Comparison of ENCODE assay signal across 24 mouse cellular contexts in genomic region chr8:104088881-104089280, GRCm38 (mm10). TPM values are rescaled to one million over a fixed set of nuclear protein-coding genes. Genes with fewer than 3 reads are reported as not detected.
DNase-seq lines count a peak whose midpoint lies in the region; ATAC-seq and TF ChIP-seq lines count a peak whose summit lies in the region.
"Had no signal": no experiment of that assay in that cellular context is flagged by ENCODE, and none has a peak within 500 bp of the region (broad histone marks: within the 10 kb centered on the region; RNA-seq: fewer than 3 reads in every experiment).

No protein-coding gene starts in this region.

- H3K9ac ChIP-seq in midbrain, postnatal 0 days (replicated peaks; ENCODE audit: low read length, poor library complexity, severe bottlenecking) = no peak overlapping the region
- H3K9ac ChIP-seq: liver, embryonic 12.5 days; liver, postnatal 0 days; midbrain, embryonic 12.5 days had no signal

- no peak for TF ChIP-seq CTCF in midbrain, postnatal 0 days (IDR thresholded peaks at IDR 0.05)

- H3K27me3 ChIP-seq in midbrain, postnatal 0 days (ENCODE audit: insufficient read depth, low read length) = no peaks in the 10 kb centered on the region
- H3K27me3 ChIP-seq: CH12.LX; liver, embryonic 12.5 days had no signal

- no peak overlapping the region for H3K27ac ChIP-seq in midbrain, postnatal 0 days (ENCODE audit: low read depth, low read length)
- H3K27ac ChIP-seq: gastrocnemius, adult 2 months; liver, embryonic 12.5 days; midbrain, embryonic 12.5 days had no signal

- no peaks in the 10 kb centered on the region for H3K4me1 ChIP-seq in midbrain, postnatal 0 days (ENCODE audit: insufficient read depth, low read length)
- H3K4me1 ChIP-seq: midbrain, embryonic 12.5 days had no signal

- H3K9me3 ChIP-seq in midbrain, postnatal 0 days (ENCODE audit: low read length) = no peaks in the 10 kb centered on the region
- H3K9me3 ChIP-seq: liver, embryonic 12.5 days; midbrain, embryonic 12.5 days had no signal

- no peak for ATAC-seq in midbrain, postnatal 0 days (ENCODE audit: low FRiP score)
- ATAC-seq: activated CD4-positive, CD25-positive, alpha-beta regulatory T cell, adult 4 months; forebrain, embryonic 16.5 days; hindbrain, embryonic 16.5 days; liver, embryonic 12.5 days; liver, postnatal 0 days had no signal

- 71% methylated on average over 3 of the region's 3 CpGs for WGBS in midbrain, postnatal 0 days

- no peaks in the 10 kb centered on the region for H3K36me3 ChIP-seq in midbrain, postnatal 0 days (ENCODE audit: insufficient read depth, low read length)
- H3K36me3 ChIP-seq: liver, embryonic 12.5 days; midbrain, embryonic 12.5 days had no signal

- DNase-seq in adrenal gland, adult (ENCODE audit: inconsistent age in 2 of 2, low spot score in 1 of 2) = peak; percentile 71 to 83
- DNase-seq in adrenal gland, postnatal 4 days (ENCODE audit: low spot score in 2 of 2) = no peak
- peak; percentile 60 for DNase-seq in ovary, postnatal 36 days (ENCODE audit: low spot score)
- DNase-seq in ovary, postnatal 10 days (ENCODE audit: low spot score) = no peak
- DNase-seq in adrenal gland, postnatal 10 days = peak; percentile 60
- DNase-seq in testis, postnatal 14 days (ENCODE audit: low spot score) = peak; percentile 36
- DNase-seq in midbrain, postnatal 0 days (ENCODE audit: low spot score) = no peak
- DNase-seq: cerebellum, adult 11-12 months; gastrocnemius, adult 2 months; gastrocnemius, postnatal 36 days; heart, postnatal 14 days; kidney, adult 18-20 months; kidney, postnatal 4 days; liver, postnatal 0 days; lung, postnatal 36 days; spleen, adult 18-20 months had no signal

- H3K4me2 ChIP-seq in midbrain, postnatal 0 days (ENCODE audit: low read depth, low read length, poor library complexity, severe bottlenecking) = no peak overlapping the region
- H3K4me2 ChIP-seq: liver, embryonic 12.5 days; midbrain, embryonic 12.5 days had no signal

- no peak overlapping the region for H3K4me3 ChIP-seq in midbrain, postnatal 0 days (ENCODE audit: low read depth, low read length)
- H3K4me3 ChIP-seq: erythroblast, embryonic 14.5 days; gastrocnemius, adult 2 months; liver, embryonic 12.5 days; midbrain, embryonic 12.5 days had no signal

RNA-seq across cellular contexts. Expression of gene Cdh5, which starts 12.5 kb away (rescaled TPM):
- total RNA-seq in adrenal gland, postnatal 4 days (2021) = 100 to 1,000 TPM; 117 to 119 TPM
- total RNA-seq in adrenal gland, postnatal 10 days (2021) = 100 to 1,000 TPM; 161 to 189 TPM
- total RNA-seq in midbrain, postnatal 0 days (2014; rRNA removed) = 18.6 and 22.0 TPM in 2 replicates
- polyA plus RNA-seq in midbrain, postnatal 0 days (2015; fragmentation: Nextera tagmentation; extraction: Ambion mirVana) = 8.6 and 9.7 TPM in 2 replicates
- total RNA-seq: monocyte, adult 5-6 weeks had no signal

Comparison
In these comparisons a context has a peak if more than half of its experiments do, and no peak if none do; other contexts are left out.
1. DNase-seq: peak in adrenal gland, adult (2 of 2), ovary, postnatal 36 days (single experiment), adrenal gland, postnatal 10 days (single experiment) and testis, postnatal 14 days (single experiment); none in adrenal gland, postnatal 4 days (0 of 2), ovary, postnatal 10 days (single experiment) and midbrain, postnatal 0 days (single experiment).